Mouse (Mus musculus): Measurements from ENCODE around the gene Klk1b11. TPM values are rescaled to one million over a fixed set of nuclear protein-coding genes. Genes with fewer than 3 reads are reported as not detected.
"Not testable (repeated sequence)": the region's sequence is repeated elsewhere in the genome, so short reads cannot be mapped to it uniquely, and the experiment has no call there.

Klk1b11 gene
- not detected in 2 replicates for polyA plus RNA-seq (2012; rRNA removed)

DNA sequence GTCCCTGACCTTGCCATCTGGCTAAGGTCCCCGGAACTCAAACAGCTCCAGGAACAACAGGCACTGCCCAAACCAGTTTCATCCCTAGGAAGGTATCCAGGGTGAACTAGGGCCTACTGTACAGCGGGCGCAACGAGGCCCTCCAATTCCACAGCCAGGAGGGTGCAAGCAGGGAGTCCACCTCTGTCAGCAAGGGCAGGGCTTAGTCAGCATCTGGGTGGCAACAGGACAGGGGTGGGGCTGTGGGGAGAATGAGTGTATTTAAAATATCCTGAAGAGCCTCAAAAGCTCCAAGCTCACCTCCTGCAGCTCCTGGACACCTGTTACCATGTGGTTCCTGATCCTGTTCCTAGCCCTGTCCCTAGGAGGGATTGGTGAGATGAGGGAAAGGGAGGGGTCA is at the start of gene Klk1b11:
Klk1b11 (plus strand) TSS at position 301 of the 400 bp plus-strand sequence.
- 33% methylated on average over 4 of the region's 4 CpGs for WGBS
- not testable (repeated sequence) for DNase-seq (ENCODE audit: low read depth, low spot score)

DNA sequence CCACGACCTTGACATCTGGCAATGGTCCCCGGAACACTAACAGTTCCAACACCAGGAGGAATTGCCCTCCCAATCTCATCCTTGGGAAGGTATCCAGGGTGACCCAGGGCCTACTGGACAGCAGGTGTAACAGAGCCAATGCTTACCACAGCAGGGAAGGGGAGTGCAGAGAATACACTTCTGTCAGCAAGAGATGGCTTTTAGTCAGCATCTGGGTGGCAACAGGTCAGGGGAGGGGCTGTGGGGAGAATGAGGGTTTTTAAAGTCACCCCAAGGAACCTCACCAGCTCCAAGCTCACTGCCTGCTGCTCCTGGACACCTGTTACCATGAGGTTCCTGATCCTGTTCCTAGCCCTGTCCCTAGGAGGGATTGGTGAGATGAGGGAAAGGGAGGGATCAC is 45.3 kb upstream of the Klk1b11 start, which contains the start of gene Klk1b8:
Klk1b8 (plus strand) TSS at position 301 of the 400 bp plus-strand sequence.
- DNase-seq (ENCODE audit: low read depth, low spot score): no peak
- 41% methylated on average over 2 of the region's 2 CpGs for WGBS

DNA sequence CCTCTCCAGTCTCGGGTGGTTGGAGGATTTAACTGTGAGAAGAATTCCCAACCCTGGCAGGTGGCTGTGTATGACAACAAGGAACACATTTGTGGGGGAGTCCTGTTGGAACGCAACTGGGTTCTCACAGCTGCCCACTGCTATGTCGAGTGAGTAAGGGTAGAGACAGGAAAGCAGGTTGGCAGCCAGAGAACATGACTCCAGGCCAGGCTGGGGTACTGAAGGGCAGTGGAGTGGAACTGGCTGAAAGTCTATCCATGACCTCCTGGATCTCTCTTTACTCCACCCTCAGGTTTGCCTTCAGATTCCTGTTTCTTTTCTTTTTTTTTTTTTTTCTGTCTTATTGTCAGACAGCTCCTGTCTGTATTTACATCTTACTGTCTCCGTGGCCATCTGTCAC is 43.0 kb upstream of the Klk1b11 start:
- DNase-seq (ENCODE audit: low read depth, low spot score): no peak
- 60% methylated on average over 4 of the region's 4 CpGs for WGBS

DNA sequence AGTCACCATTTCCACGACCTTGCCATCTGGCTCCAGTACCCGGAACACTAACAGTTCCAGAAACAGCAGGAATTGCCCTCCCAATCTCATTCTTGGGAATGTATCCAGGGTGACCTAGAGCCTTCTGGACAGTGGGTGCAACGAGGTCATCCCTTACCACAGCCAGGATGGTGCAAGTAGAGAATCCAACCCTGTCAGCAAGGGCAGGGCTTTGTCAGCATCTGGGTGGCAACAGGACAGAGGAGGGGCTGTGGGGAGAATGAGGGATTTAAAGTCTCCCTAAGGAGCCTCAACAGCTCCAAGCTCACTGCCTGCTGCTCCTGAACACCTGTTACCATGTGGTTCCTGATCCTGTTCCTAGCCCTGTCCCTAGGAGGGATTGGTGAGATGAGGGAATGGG is 29.2 kb upstream of the Klk1b11 start, which contains the start of gene Klk1b1:
Klk1b1 (plus strand) TSS at position 301 of the 400 bp plus-strand sequence.
- 45% methylated on average over 3 of the region's 3 CpGs for WGBS
- no peak for DNase-seq (ENCODE audit: low read depth, low spot score)

DNA sequence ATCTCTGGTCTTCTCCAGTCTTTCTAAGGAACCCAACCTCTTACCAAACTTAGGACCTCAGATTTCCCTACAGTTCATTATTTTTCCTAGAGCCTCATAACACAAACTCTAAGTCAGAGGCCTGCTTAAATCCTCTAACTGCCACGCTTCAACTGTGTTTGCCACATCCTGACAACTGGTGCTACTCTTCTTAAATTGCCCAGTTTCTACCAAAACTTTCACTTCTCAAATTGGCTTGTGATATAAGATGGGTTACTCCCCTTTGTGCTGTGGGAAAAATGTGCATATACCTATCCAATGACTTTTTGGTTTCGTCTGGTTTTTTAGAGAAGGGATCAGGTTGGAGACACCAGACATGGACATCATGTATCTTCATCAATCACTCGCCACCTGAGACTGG is 28.6 kb upstream of the Klk1b11 start:
- WGBS: 88% methylated on average over 3 of the region's 3 CpGs
- no peak for DNase-seq (ENCODE audit: low read depth, low spot score)

DNA sequence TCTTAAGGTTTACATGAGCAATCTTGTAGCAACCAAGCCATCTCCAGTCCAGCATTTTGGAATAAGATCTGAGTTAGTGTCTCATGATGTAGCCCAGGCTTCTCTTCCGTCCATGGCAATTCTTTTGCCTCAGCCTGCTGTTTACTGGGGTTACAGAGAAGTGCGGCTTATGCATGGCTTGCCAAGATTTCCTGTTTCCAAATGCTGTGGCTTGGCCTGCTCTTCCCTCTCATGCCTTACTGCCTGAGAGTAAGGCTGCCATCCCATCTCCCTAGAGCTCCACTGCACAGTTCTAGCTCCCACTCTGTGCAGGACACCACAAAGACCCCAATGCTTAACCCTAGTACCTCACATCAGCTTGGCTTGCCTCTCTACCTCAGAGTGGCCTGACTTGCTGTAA is 28.1 kb upstream of the Klk1b11 start:
- no peak for DNase-seq (ENCODE audit: low read depth, low spot score)
- 84% methylated on average over 2 of the region's 2 CpGs for WGBS

DNA sequence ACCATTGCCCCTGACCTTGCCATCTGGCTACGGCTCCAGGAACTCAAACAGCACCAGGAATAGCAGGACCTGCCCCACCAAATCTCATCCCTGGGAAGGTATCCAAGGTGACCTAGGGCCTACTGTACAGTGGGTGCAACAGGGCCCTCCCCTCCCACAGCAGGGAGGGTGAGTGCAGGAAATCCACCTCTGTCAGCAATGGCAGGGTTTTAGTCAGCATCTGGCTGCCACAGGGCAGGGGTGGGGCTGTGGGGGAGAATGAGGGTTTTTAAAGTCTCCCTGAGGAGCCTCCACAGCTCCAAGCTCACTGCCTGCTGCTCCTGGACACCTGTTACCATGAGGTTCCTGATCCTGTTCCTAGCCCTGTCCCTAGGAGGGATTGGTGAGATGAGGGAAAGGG is 19.9 kb upstream of the Klk1b11 start, which contains the start of gene Klk1b9:
Klk1b9 (plus strand) TSS at position 301 of the 400 bp plus-strand sequence.
- DNase-seq (ENCODE audit: low read depth, low spot score): not testable (repeated sequence)
- WGBS: 64% methylated on average over 1 of the region's 1 CpGs

DNA sequence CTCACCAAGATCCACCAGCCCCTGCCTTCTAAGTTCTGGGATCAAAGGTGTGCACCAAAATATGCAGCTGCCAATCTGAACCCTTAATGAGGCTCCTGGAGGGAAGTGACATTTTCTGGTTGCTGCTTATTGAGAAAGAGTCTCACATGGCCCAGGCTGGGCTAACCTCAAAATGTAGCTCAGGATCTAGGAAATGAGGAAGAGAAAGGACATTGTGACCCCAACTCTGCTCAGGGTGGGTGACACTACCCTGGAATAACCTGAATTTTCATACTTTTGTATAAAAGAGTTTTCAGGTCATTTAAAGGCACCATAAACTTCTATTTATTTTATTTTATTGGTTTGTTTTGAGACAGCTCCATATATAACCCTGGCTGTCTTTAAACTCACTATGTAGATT is 10.0 kb upstream of the Klk1b11 start:
- DNase-seq (ENCODE audit: low read depth, low spot score): no peak

DNA sequence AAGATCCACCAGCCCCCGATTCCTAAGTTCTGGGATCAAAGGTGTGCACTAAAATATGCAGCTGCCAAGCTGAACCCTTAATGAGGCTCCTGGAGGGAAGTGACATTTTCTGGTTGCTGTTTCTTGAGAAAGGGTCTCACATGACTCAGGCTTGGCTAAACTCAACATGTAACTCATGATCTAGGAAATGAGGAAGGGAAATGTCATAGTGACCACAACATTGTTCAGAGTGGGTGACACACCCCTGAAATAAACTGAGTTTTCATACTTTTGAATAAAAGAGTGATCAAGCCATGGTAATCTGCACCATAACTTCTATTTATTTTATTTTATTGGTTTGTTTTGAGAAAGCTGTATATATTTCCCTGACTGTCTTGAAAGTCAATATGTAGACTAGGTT is 856 bp upstream of the Klk1b11 start:
- 57% methylated on average over 1 of the region's 1 CpGs for WGBS
- not testable (repeated sequence) for DNase-seq (ENCODE audit: low read depth, low spot score)

DNA sequence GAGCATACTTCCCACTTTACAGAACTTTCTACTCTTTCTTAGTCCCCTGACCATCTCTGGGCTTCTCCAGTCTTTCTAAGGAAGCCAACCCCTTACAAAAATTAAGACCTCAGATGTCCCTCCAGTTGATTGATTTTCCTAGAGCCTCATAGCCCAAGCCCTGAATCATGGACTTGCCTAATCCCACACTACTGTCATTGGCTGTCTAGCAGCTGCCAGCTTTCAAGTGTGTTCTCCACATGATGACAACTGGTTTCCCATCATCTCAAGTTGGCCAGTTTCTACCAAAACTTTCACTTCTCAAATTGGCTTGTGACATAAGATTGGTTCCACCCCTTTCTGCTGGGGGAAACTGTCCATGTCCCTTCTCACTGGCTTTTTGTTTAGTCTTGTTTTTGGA is 9.2 kb downstream of the Klk1b11 start:
- DNase-seq (ENCODE audit: low read depth, low spot score): no peak

DNA sequence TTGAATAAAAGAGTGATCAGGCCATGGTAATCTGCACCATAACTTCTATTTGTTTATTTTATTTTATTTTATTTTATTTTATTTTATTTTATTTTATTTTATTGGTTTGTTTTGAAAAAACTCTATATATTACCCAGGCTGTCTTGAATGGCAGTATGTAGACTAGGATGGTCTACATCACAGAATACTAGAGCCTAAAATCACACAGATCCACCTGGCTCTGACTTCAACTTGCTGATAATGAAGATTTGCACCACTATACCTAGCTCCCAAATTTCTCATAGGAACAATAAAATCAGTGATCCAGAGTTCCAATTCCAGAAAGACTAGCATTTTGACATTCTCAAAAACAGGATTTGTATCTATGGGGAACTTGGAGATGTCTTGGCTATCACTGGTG is 16.2 kb downstream of the Klk1b11 start, which contains the start of gene Klk1b26:
Klk1b26 (plus strand) TSS at position 301 of the 400 bp plus-strand sequence.
- DNase-seq (ENCODE audit: low read depth, low spot score): not testable (repeated sequence)

DNA sequence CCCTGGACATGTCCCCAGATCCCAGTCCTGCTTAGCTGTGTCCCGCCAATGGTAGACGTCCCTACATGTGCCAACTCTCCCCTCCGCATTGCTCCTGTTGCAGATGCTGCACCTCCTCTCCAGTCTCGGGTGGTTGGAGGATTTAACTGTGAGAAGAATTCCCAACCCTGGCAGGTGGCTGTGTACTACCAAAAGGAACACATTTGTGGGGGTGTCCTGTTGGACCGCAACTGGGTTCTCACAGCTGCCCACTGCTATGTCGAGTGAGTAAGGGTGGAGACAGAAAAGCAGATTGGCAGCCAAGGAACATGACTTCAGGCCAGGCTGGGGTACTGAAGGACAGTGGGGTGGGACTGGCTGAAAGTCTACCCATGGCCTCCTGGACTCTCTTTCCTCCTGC is 19.0 kb downstream of the Klk1b11 start:
- WGBS: 78% methylated on average over 6 of the region's 6 CpGs
- DNase-seq (ENCODE audit: low read depth, low spot score): not testable (repeated sequence)

DNA sequence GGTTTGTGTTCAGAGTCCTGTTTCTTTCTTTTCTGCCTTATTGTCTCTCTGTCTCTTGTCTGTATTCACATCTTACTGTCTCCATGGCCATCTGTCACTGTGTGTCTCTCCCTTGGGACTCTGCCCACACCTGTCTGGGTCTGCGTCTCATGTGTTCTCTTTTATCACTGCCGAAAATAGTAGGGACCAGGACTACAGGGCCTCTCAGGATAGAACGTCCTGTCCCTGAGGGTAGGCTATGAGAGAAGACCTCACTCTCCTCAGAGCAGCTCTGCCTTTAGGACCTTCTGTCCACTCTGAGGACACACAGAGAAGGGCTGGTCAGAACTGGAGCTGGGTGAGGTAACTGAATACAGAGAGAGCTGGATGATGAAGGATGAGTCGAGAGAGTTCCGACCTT is 19.4 kb downstream of the Klk1b11 start:
- DNase-seq (ENCODE audit: low read depth, low spot score): no peak
- 60% methylated on average over 5 of the region's 5 CpGs for WGBS

Other genes starting within 250 kb of the Klk1b11 start
- not detected in 2 replicates for gene Klk12, start 227.0 kb upstream of the Klk1b11 start, polyA plus RNA-seq (2012; rRNA removed)
- not detected in 2 replicates for gene Klk11, start 221.3 kb upstream of the Klk1b11 start, polyA plus RNA-seq (2012; rRNA removed)
- gene Klk10, start 214.8 kb upstream of the Klk1b11 start, polyA plus RNA-seq (2012; rRNA removed): 0.21 and 0.69 TPM in 2 replicates
- not detected in 2 replicates for gene Klk9, start 204.0 kb upstream of the Klk1b11 start, polyA plus RNA-seq (2012; rRNA removed)
- 3.1 TPM in 2 replicates for gene Klk8, start 198.3 kb upstream of the Klk1b11 start, polyA plus RNA-seq (2012; rRNA removed)
- gene Klk7, start 184.6 kb upstream of the Klk1b11 start, polyA plus RNA-seq (2012; rRNA removed): not detected in 2 replicates
- not detected in 2 replicates for gene Klk6, start 171.4 kb upstream of the Klk1b11 start, polyA plus RNA-seq (2012; rRNA removed)
- not detected in 2 replicates for gene Klk5, start 153.9 kb upstream of the Klk1b11 start, polyA plus RNA-seq (2012; rRNA removed)
- not detected in 2 replicates for gene Klk4, start 114.7 kb upstream of the Klk1b11 start, polyA plus RNA-seq (2012; rRNA removed)
- gene Klk15, start 62.1 kb upstream of the Klk1b11 start, polyA plus RNA-seq (2012; rRNA removed): not detected in 2 replicates
- not detected in 2 replicates for gene Klk1b8, start 45.2 kb upstream of the Klk1b11 start, polyA plus RNA-seq (2012; rRNA removed)
- gene Klk1b1, start 29.1 kb upstream of the Klk1b11 start, polyA plus RNA-seq (2012; rRNA removed): not detected in 2 replicates
- not detected in 2 replicates for gene Klk1b9, start 19.8 kb upstream of the Klk1b11 start, polyA plus RNA-seq (2012; rRNA removed)
- not detected in 2 replicates for gene Klk1b26, start 16.3 kb downstream of the Klk1b11 start, polyA plus RNA-seq (2012; rRNA removed)
- 0.62 and 0.71 TPM in 2 replicates for gene Klk1b27, start 56.4 kb downstream of the Klk1b11 start, polyA plus RNA-seq (2012; rRNA removed)
- gene Klk1b21, start 106.5 kb downstream of the Klk1b11 start, polyA plus RNA-seq (2012; rRNA removed): not detected in 2 replicates
- 2.6 and 4.9 TPM in 2 replicates for gene Klk1b22, start 116.8 kb downstream of the Klk1b11 start, polyA plus RNA-seq (2012; rRNA removed)
- gene Klk1b16, start 140.9 kb downstream of the Klk1b11 start, polyA plus RNA-seq (2012; rRNA removed): not detected in 2 replicates
- 0.10 TPM in 1 of 2 replicates, not detected in the other for gene Klk1b24, start 192.4 kb downstream of the Klk1b11 start, polyA plus RNA-seq (2012; rRNA removed)
- gene Klk1b3, start 202.3 kb downstream of the Klk1b11 start, polyA plus RNA-seq (2012; rRNA removed): 0.12 and 0.18 TPM in 2 replicates
- gene Klk1b4, start 211.6 kb downstream of the Klk1b11 start, polyA plus RNA-seq (2012; rRNA removed): not detected in 2 replicates
- 0.06 and 0.12 TPM in 2 replicates for gene Klk1b5, start 220.1 kb downstream of the Klk1b11 start, polyA plus RNA-seq (2012; rRNA removed)
- gene Klk1, start 229.5 kb downstream of the Klk1b11 start, polyA plus RNA-seq (2012; rRNA removed): 389 and 435 TPM in 2 replicates
- gene Gm36864, start 240.3 kb downstream of the Klk1b11 start, polyA plus RNA-seq (2012; rRNA removed): 0.06 TPM in 1 of 2 replicates, not detected in the other

Measured in large intestine, adult 2 months (tissue).